Mouse (Mus musculus): Measurements from ENCODE around the gene Kirrel2. TPM values are rescaled to one million over a fixed set of nuclear protein-coding genes. Genes with fewer than 3 reads are reported as not detected.
"Not testable (repeated sequence)": the region's sequence is repeated elsewhere in the genome, so short reads cannot be mapped to it uniquely, and the experiment has no call there.

Kirrel2 gene
- polyA plus RNA-seq (2016; fragmentation: Nextera tagmentation; extraction: Ambion mirVana): 0.29 and 0.65 TPM in 2 replicates

DNA sequence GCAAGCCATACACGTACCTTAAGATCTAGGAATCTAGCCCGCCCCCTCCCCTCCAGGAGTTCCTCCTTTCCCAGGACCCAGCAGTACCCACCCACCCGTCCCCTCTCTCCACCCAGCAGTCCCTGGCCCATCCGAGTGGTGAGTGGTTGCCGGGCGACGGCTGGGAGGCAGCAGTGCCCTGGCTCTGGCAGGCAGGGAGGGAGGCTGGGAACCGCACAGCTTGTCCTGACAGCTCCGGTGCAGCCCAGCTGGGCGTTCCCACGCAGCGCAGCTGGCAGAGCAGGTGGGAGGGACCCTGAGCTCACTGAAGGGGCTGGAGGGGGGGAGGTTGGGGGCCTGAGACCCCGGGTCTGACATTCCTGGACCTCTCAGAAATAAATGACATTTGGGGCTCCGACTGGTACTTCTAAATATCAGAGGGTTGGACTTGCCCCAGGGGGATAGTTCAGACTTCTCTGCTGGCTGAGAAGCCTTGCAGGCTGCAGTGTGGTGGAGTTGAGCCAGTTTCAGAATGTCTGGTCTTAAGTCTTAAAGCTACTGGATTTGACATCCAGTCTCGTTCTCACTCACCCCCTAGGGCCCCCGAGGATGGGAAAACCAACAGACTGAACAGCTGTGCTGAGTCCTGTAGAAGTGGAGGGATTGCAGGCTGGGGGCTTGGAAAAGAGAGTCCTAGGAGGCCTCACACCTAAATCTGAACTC lies at the start of gene Kirrel2, which contains the start of gene Nphs1:
Gene Kirrel2, minus strand, starts transcription at position 62 of the 702 bp plus-strand sequence.
Gene Nphs1, plus strand, starts transcription at position 687 of the 702 bp plus-strand sequence.
- Histone ChIP-seq H3K36me3 (no peaks in the 10 kb centered on the region), H3K27me3 (peaks cover 98% of the 10 kb centered on the region), H3K9ac (replicated peaks) (no peak within 1 kb of the TSS), H3K9me3 (no peaks in the 10 kb centered on the region; the same call in 1 of the 2 replicates), H3K4me2 (peak within 1 kb of the TSS; percentile 36), H3K4me3 (replicated peaks) (peak within 1 kb of the TSS; percentile 22; the same call in 1 of the 2 replicates), H3K27ac (no peak within 1 kb of the TSS), H3K4me1 (replicated peaks) (peaks cover 14% of the 10 kb centered on the region)
- peak; percentile 39; the same call in 1 of the 2 replicates for ATAC-seq (ENCODE audit: insufficient number of reproducible peaks, insufficient read depth, low FRiP score, low TSS enrichment, low read depth)
- 3% methylated on average over 15 of the region's 16 CpGs for WGBS

DNA sequence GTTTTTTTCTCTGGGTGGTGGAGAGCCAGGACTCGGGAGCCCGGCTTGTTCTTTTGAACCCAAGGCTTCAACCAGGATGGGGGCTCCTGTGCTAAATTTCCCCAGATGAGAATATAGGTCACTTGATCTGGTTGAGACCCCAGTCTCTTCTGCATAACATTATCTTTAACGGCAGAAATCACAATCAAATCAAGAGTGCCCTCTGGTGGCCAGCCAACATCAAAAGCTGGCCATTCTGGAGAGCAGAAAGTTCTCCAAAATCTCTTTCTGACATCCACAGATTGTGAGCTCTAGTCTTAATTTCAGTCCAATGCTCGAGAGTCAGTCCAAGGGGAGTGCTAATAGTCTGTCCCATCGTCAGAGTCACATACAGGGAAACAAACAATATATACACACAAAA lies 43.7 kb upstream of the Kirrel2 start:
- not testable (repeated sequence) for ATAC-seq (ENCODE audit: insufficient number of reproducible peaks, insufficient read depth, low FRiP score, low TSS enrichment, low read depth); H3K27ac ChIP-seq
- WGBS: 74% methylated on average over 5 of the region's 5 CpGs

DNA sequence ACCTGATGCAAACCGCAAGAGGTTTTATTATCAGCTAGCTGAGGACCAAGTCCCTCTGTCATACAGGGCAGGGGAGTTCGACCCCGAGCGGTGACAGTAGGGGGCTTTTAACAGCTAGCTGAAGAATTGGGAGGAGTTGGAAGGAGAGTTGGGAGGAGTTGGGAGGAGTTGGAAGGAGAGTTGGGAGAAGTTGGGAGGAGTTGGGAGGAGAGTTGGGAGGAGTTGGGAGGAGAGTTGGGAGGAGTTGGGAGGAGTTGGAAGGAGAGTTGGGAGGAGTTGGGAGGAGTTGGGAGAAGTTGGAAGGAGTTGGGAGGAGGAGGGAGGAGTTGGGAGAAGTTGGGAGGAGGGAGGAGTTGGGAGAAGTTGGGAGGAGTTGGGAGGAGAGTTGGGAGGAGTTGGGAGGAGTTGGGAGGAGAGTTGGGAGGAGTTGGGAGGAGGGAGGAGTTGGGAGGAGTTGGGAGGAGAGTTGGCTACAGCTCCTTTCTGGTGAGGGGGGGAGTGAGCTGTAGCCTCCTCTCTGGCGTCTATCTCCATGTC lies 38.1 kb upstream of the Kirrel2 start:
- not testable (repeated sequence) for H3K27ac ChIP-seq; H3K9me3 ChIP-seq; H3K36me3 ChIP-seq; H3K4me3 ChIP-seq (replicated peaks); ATAC-seq (ENCODE audit: insufficient number of reproducible peaks, insufficient read depth, low FRiP score, low TSS enrichment, low read depth); H3K4me1 ChIP-seq (replicated peaks); H3K9ac ChIP-seq (replicated peaks); H3K4me2 ChIP-seq
- WGBS: 52% methylated on average over 5 of the region's 5 CpGs
- peaks cover 22% of the 10 kb centered on the region for H3K27me3 ChIP-seq

More for the DNA sequence above, 43.7 kb upstream of the Kirrel2 start:
- not testable (repeated sequence) for H3K9ac ChIP-seq (replicated peaks); H3K4me2 ChIP-seq; H3K4me3 ChIP-seq (replicated peaks); H3K36me3 ChIP-seq; H3K4me1 ChIP-seq (replicated peaks); H3K9me3 ChIP-seq; H3K27me3 ChIP-seq

DNA sequence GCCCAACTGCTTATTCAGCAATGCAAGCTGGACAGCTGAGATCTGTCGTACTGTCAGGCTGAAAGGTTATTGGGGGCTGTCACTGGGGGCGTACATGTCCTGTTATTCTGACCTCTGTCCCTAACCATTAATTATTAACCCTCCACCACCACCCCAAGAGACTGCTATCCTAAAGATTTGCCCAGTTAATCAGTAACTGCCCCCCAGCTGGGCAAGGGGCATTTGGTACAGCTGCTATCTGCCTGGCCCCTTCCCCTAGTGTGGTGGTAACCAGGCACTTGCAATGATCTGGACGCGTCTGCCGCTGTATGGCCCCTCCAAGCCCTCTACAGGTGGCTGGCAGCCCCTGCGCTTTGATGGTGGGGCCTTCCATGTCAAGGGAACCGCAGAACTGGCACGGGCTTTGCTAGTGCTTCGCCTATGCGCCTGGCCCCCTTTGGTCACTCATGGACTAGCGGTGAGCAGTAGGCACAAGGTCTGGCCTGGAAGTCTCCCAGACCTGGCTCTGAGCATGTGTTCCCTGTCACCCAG lies 36.0 kb upstream of the Kirrel2 start, which contains the start of gene Prodh2:
Gene Prodh2, plus strand, starts transcription at position 222 of the 531 bp plus-strand sequence.
- no peaks in the 10 kb centered on the region for H3K4me1 ChIP-seq (replicated peaks)
- no peak within 1 kb of the TSS for H3K4me3 ChIP-seq (replicated peaks)
- 65% methylated on average over 11 of the region's 11 CpGs for WGBS
- H3K27me3 ChIP-seq: peaks cover 30% of the 10 kb centered on the region
- no peak for ATAC-seq (ENCODE audit: insufficient number of reproducible peaks, insufficient read depth, low FRiP score, low TSS enrichment, low read depth)
- H3K9ac ChIP-seq (replicated peaks): no peak within 1 kb of the TSS
- H3K36me3 ChIP-seq: no peaks in the 10 kb centered on the region
- no peak within 1 kb of the TSS for H3K27ac ChIP-seq
- H3K9me3 ChIP-seq: no peaks in the 10 kb centered on the region
- no peak within 1 kb of the TSS for H3K4me2 ChIP-seq

DNA sequence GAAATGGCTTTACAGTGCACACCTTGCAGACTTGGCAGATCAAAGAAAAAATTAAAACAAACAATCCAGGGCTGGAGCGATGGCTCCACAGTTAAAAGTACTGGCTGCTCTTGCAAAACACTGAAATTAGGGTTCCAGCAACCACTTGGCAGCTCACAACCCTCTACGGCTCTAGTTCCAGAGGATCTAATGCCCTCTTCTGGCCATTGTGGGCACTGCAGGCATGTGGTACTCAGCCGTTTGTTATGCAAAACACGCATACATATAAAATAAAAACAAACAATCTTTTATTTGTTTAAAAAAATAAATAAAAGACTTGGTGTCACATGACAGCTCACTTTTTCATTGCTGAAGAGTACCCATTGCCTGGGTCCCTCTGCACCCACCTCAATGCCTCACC lies 35.3 kb upstream of the Kirrel2 start:
- ATAC-seq (ENCODE audit: insufficient number of reproducible peaks, insufficient read depth, low FRiP score, low TSS enrichment, low read depth): no peak
- Histone ChIP-seq H3K27ac (no peak overlapping the region), H3K27me3 (peaks cover 30% of the 10 kb centered on the region), H3K9me3 (no peaks in the 10 kb centered on the region), H3K36me3 (no peaks in the 10 kb centered on the region), H3K4me2 (no peak overlapping the region), H3K9ac (replicated peaks) (no peak overlapping the region), H3K4me1 (replicated peaks) (no peaks in the 10 kb centered on the region), H3K4me3 (replicated peaks) (no peak overlapping the region)
- 26% methylated on average over 4 of the region's 4 CpGs for WGBS

DNA sequence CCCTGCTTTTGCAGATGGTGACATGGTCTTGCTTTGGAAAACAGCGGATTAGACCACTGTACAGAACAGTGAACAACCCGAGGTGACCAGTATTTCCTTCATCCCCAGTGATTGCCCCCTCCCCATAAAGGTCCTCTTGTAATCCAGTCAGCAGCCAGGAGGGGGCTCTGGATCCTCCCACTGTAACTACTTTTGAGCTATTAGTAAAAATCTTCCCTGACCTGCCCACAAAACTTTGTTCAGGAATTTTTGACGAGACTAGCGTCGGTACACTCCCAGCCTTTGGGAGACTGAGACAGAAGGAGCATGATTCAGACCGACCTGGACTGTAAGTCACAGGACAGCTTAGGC lies 33.4 kb upstream of the Kirrel2 start:
- ATAC-seq (ENCODE audit: insufficient number of reproducible peaks, insufficient read depth, low FRiP score, low TSS enrichment, low read depth): no peak
- 27% methylated on average over 6 of the region's 6 CpGs for WGBS
- no peak overlapping the region for H3K9ac ChIP-seq (replicated peaks)
- H3K9me3 ChIP-seq: no peaks in the 10 kb centered on the region
- H3K27me3 ChIP-seq: peaks cover 30% of the 10 kb centered on the region
- no peak overlapping the region for H3K4me3 ChIP-seq (replicated peaks)
- no peak overlapping the region for H3K27ac ChIP-seq
- no peaks in the 10 kb centered on the region for H3K4me1 ChIP-seq (replicated peaks)
- no peaks in the 10 kb centered on the region for H3K36me3 ChIP-seq
- no peak overlapping the region for H3K4me2 ChIP-seq

DNA sequence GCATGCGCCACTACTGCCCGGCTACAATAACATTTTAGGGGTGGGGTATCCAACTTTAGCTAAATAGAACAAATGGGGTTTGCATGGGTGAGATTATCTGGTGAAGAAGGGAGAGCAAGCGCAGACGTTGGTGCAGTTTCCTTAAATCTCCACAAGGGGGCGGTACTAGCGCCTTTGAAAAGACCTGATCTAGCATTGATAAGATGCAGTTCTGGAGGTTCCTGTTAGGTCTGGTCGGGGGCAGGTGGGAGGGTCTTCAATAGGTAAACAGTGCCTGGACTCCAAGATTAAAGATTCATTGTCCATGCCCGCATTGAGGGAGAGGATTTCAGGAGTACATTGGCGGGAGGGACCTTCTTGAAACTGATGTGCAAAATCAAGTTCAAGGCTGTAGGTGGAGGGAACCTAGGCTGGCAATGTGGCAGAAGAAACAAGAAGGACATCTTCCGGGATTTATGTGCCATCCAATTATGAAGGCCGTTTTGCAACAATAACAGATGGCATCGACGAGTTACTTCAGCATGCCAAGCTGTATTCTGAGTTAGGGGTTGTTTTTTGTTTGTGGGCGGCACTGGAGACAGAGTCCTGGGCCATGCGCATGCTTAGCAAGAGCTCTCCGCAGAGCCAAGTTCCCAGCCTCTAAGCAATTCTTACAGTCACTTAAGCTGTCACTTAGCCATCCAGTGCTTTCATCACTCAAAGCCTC lies 32.9 kb upstream of the Kirrel2 start:
- Histone ChIP-seq H3K27me3 (peaks cover 30% of the 10 kb centered on the region), H3K4me3 (replicated peaks) (no peak overlapping the region), H3K27ac (no peak overlapping the region), H3K36me3 (no peaks in the 10 kb centered on the region), H3K4me1 (replicated peaks) (no peaks in the 10 kb centered on the region), H3K9me3 (no peaks in the 10 kb centered on the region), H3K4me2 (no peak overlapping the region), H3K9ac (replicated peaks) (no peak overlapping the region)
- no peak for ATAC-seq (ENCODE audit: insufficient number of reproducible peaks, insufficient read depth, low FRiP score, low TSS enrichment, low read depth)
- WGBS: 33% methylated on average over 16 of the region's 16 CpGs

DNA sequence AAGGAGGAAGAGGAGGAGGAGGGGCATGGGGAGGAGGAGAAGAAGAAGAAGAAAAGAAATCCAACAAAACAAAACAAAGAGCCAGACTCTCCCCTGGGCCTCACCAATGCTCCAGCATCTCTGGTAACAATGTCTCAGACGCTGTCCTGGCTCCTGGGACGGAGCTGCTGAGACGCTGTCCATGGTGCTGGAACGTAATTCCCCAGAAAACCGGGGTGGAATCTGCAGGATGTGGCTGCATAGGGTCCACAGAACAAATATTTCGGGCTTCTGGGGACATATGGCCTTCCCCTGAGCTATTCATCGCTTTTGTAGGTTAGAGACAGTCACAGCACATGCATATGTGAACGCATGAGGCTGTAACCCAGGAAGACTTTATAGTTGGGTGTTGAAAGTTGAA lies 26.8 kb upstream of the Kirrel2 start:
- Histone ChIP-seq H3K9me3 (no peaks in the 10 kb centered on the region), H3K9ac (replicated peaks) (no peak overlapping the region), H3K27ac (no peak overlapping the region), H3K27me3 (peaks cover 28% of the 10 kb centered on the region), H3K4me3 (replicated peaks) (no peak overlapping the region), H3K36me3 (no peaks in the 10 kb centered on the region), H3K4me1 (replicated peaks) (no peaks in the 10 kb centered on the region), H3K4me2 (no peak overlapping the region)
- ATAC-seq (ENCODE audit: insufficient number of reproducible peaks, insufficient read depth, low FRiP score, low TSS enrichment, low read depth): no peak
- WGBS: 17% methylated on average over 8 of the region's 8 CpGs

DNA sequence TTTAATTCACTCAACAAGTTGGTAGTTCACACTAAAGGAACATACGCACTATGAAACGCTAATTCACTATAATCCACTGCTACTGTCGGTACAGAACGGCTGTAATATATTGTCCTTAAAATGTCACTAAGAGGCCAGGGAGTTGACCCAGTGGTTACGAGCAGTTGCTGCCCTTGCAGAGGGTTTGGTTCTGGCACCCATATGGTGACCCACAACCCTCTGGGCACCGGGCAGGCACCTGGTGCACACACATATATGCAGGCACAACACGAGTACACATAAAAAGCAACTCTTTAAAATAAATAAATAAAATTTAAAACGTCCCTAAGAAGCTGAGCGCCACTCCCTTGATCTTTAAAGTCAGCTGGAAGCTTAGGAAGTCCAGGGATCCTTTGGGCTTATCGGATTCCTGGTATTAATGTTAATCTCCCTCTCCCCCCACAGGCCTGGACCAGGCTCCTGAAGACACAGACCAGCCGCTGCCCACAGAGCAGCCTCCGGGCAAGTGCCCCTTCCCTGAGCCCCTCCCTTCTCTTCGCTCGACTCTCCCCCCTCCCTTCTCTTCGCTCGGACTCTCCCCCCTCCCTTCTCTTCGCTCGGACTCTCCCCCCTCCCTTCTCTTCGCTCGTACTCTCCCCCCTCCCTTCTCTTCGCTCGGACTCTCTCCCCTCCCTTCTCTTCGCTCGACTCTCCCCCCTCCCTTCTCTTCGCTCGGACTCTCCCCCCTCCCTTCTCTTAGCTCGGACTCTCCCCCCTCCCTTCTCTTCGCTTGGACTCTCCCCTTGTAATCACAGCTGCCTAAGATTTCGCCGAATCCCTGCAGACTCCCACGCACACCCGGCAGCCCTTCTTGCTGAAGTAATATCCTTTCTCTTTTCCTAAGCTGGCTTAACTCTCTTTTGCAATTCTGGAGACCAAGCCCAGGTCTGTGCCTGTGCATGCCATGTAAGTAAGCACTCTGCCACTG lies 20.2 kb upstream of the Kirrel2 start:
- Histone ChIP-seq H3K4me1 (replicated peaks) (0 out of 2 replicates have a peak, but pooled peaks cover 4% of the 10 kb centered on the region), H3K9me3 (no peaks in the 10 kb centered on the region; the same call in 1 of the 2 replicates), H3K9ac (replicated peaks) (no peak overlapping the region), H3K4me2 (peak overlapping the region; percentile 55), H3K4me3 (replicated peaks) (peak overlapping the region; percentile 25), H3K27ac (no peak overlapping the region), H3K27me3 (peaks cover 38% of the 10 kb centered on the region), H3K36me3 (no peaks in the 10 kb centered on the region)
- WGBS: 5% methylated on average over 32 of the region's 32 CpGs
- no peak for ATAC-seq (ENCODE audit: insufficient number of reproducible peaks, insufficient read depth, low FRiP score, low TSS enrichment, low read depth)

DNA sequence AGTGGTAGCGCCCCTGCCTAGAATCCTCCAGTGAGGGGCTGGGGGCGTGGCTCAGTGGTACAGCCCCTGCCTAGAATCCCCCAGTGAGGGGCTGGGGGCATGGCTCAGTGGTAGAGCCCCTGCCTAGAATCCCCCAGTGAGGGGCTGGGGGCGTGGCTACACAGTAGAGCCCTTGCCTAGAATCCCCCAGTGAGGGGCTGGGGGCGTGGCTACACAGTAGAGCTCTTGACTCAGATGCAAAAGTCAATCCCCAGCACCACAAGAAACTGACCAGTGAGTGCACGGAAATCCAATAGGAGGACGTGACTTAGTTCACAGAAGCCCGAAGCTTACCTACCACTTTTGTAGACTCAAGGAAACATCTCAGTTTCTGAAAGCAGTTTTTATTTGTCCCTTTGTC lies 18.6 kb upstream of the Kirrel2 start:
- not testable (repeated sequence) for H3K9ac ChIP-seq (replicated peaks); H3K36me3 ChIP-seq; H3K4me3 ChIP-seq (replicated peaks); H3K4me2 ChIP-seq; H3K9me3 ChIP-seq; ATAC-seq (ENCODE audit: insufficient number of reproducible peaks, insufficient read depth, low FRiP score, low TSS enrichment, low read depth); H3K4me1 ChIP-seq (replicated peaks); H3K27ac ChIP-seq
- 87% methylated on average over 7 of the region's 7 CpGs for WGBS
- H3K27me3 ChIP-seq: peaks cover 27% of the 10 kb centered on the region

Measured in limb, embryonic 12.5 days (tissue).